Mouse (Mus musculus) ES-E14 (cell line): ENCODE data around the gene Akt2. TPM values are rescaled to one million over a fixed set of nuclear protein-coding genes. Genes with fewer than 3 reads are reported as not detected.

Experiments used
- DNase-seq: peaks from one replicate; pipeline ENCODE4 v3.0.0-alpha.2; 2013; ENCODE audit warnings: low read depth, low spot score
- H3K27ac ChIP-seq: 2 replicates; pipeline ENCODE4 v1.5.1; 2012; ENCODE audit warnings: low read depth, mild to moderate bottlenecking, low read length, moderate library complexity, mixed read lengths; ENCODE audit not compliant: poor library complexity, insufficient read depth, severe bottlenecking
- H3K36me3 ChIP-seq: 2 replicates; pipeline ENCODE4 v1.6.1; 2012; ENCODE audit warnings: mild to moderate bottlenecking, low read length, moderate library complexity, mixed read lengths; ENCODE audit not compliant: control insufficient read depth, poor library complexity, insufficient read depth, severe bottlenecking
- H3K4me1 ChIP-seq, 2 experiments: fragments of 150-350 bp in 1 of 2; sonication (generic) in 1 of 2; 2 replicates each; pipeline ENCODE4 v1.6.1; 2012; ENCODE audit warnings: low read length in 2 of 2, mild to moderate bottlenecking in 1 of 2, mixed read lengths in 1 of 2; ENCODE audit not compliant: control insufficient read depth in 2 of 2, insufficient read depth in 2 of 2, poor library complexity in 1 of 2
- H3K4me3 ChIP-seq, 2 experiments: fragments of 150-350 bp in 1 of 2; sonication (generic) in 1 of 2; 2 replicates each; pipeline ENCODE4 v1.5.1; 2012; ENCODE audit warnings: low read length in 2 of 2, low read depth in 1 of 2, mild to moderate bottlenecking in 1 of 2, mixed read lengths in 1 of 2; ENCODE audit not compliant: insufficient read depth in 1 of 2, poor library complexity in 1 of 2, severe bottlenecking in 1 of 2
- H3K9ac ChIP-seq: 2 replicates; pipeline ENCODE4 v1.6.1; 2012; ENCODE audit warnings: low read depth, mild to moderate bottlenecking, low read length, mixed read lengths; ENCODE audit not compliant: poor library complexity, insufficient read depth, severe bottlenecking
- H3K9me3 ChIP-seq: fragments of 150-350 bp; sonication (generic); 2 replicates; pipeline ENCODE4 v1.6.1; 2012; ENCODE audit warnings: low read depth, mild to moderate bottlenecking, low read length; ENCODE audit not compliant: control insufficient read depth, insufficient read depth
- CHD2 ChIP-seq: IDR thresholded peaks from 2 replicates; pipeline ENCODE4 v1.6.1; 2014; ENCODE audit warnings: mild to moderate bottlenecking, low read depth, low read length, inconsistent platforms
- HCFC1 ChIP-seq: IDR thresholded peaks from 2 replicates; pipeline ENCODE4 v1.6.1; 2012; ENCODE audit warnings: low read length, inconsistent platforms, borderline replicate concordance; ENCODE audit not compliant: insufficient read depth
- MAFK ChIP-seq: IDR thresholded peaks from 2 replicates; pipeline ENCODE4 v1.6.1; 2014; ENCODE audit warnings: mild to moderate bottlenecking, low read depth, low read length, inconsistent platforms; ENCODE audit not compliant: insufficient read depth
- ZC3H11A ChIP-seq: IDR thresholded peaks from 2 replicates; pipeline ENCODE4 v1.6.1; 2012; ENCODE audit warnings: low read depth, mild to moderate bottlenecking, inconsistent platforms, low read length, borderline replicate concordance
- ZNF384 ChIP-seq: IDR thresholded peaks from 2 replicates; pipeline ENCODE4 v1.6.1; 2012; ENCODE audit warnings: low read depth, low read length, inconsistent platforms
- in situ Hi-C, 2 experiments: fragments of 600-800 bp; cut with MboI; formaldehyde crosslinking; loops; one replicate each; pipeline ENCODE4 v1.15.1; 2025; ENCODE audit warnings: low sequenced_read_pairs in 2 of 2, inconsistent platforms in 1 of 2; ENCODE audit not compliant: unreplicated experiment in 2 of 2
- total RNA-seq: library from RNA; depleted of rRNA; stranded (reverse); fragments of 300-350 nt; gene quantifications from 2 replicates; pipeline ENCODE4 v1.2.3, GENCODE M21; 2012

The Akt2 gene
- total RNA-seq, 1 experiment = 44.8 TPM

DNA sequence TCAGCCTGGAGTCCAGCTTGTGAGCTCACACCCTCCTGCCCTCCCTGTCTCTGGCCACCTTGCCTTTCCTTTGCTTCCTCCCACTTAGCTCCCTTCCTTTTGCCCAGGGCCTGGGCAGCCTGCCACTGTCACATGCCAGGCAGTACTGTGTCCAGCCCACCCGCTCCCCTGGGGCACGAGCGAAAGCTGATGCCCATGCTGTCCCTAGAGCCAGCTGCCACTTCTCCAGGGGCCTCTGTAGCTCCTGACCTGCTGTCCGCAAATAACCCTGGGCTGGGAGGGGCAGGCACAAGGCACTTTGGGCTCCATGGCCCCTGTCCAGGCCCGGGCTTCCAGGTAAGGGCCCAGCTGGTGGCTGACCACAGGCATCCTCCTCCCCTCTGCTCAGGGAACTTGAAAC, 16.2 kb downstream of the Akt2 start:
- TF ChIP-seq ZNF384 (no peak), CHD2 (no peak), ZC3H11A (no peak), HCFC1 (no peak), MAFK (no peak)
- no peak overlapping the region for H3K9ac ChIP-seq

DNA sequence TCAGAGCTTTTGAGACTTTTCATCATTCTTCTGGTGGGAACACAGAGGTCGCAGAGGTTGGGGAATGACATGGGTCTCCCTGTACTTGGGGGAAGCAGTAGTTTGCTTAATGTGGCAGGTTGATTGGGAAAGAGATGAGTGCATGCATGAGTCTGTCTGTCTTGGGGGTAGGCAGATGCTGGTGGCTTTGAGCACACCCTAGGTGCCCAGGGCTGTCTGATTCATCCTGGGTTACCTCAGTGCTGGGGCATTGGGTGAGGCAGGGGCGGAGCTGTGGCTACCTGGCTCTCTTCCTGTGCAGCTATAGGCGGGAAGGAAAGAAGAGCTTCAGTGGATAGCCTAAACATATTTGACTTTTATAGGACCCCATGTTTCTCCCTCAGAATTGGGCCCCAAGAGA, 16.8 kb downstream of the Akt2 start:
- Histone ChIP-seq H3K4me3 (no peak overlapping the region), H3K4me1 (peaks cover 0 to 4% of the 10 kb centered on the region in 2 experiments; a peak in 2 of 4 replicates), H3K36me3 (peaks cover 8% of the 10 kb centered on the region; the same call in 1 of the 2 replicates), H3K9ac (no peak overlapping the region), H3K27ac (no peak overlapping the region), H3K9me3 (no peaks in the 10 kb centered on the region)
- in situ Hi-C loops = no loop called here
- no peak for DNase-seq
- TF ChIP-seq ZNF384 (no peak), HCFC1 (no peak), CHD2 (no peak), MAFK (no peak), ZC3H11A (no peak)

More for the DNA sequence above, 16.2 kb downstream of the Akt2 start:
- Histone ChIP-seq H3K36me3 (peaks cover 8% of the 10 kb centered on the region; the same call in 1 of the 2 replicates), H3K4me3 (no peak overlapping the region), H3K27ac (no peak overlapping the region), H3K9me3 (no peaks in the 10 kb centered on the region), H3K4me1 (peaks cover 0 to 4% of the 10 kb centered on the region in 2 experiments; a peak in 2 of 4 replicates)
- DNase-seq = no peak
- in situ Hi-C loops = no loop called here

DNA sequence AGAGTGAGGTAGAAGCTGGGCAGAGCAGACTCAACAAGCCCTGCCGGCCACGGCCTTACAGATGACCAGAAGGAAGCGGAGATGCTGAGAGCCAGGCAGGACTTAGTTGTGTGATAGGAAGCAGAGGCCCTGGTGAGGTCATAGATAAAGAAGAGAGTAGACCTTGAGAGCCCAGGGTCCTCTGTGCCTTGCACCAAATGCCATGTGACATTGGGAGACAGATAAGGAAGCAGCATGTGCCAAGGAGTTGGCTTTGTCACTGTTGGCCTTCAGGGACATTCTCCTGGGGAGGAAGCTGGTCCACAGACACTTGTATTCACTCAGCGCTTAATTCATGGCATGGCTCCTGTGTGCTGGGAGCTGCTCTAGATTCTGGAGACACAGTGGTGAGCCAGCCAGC, 17.9 kb downstream of the Akt2 start:
- H3K9ac ChIP-seq = no peak overlapping the region
- H3K4me1 ChIP-seq = peaks cover 0 to 4% of the 10 kb centered on the region in 2 experiments; a peak in 2 of 4 replicates
- TF ChIP-seq MAFK = no peak
- TF ChIP-seq HCFC1 = no peak
- TF ChIP-seq ZC3H11A = no peak
- TF ChIP-seq CHD2 = no peak
- no peak for TF ChIP-seq ZNF384
- no peak for DNase-seq
- H3K9me3 ChIP-seq = no peaks in the 10 kb centered on the region
- in situ Hi-C loops = no loop called here
- peaks cover 8% of the 10 kb centered on the region; the same call in 1 of the 2 replicates for H3K36me3 ChIP-seq
- H3K27ac ChIP-seq = no peak overlapping the region
- H3K4me3 ChIP-seq = no peak overlapping the region

DNA sequence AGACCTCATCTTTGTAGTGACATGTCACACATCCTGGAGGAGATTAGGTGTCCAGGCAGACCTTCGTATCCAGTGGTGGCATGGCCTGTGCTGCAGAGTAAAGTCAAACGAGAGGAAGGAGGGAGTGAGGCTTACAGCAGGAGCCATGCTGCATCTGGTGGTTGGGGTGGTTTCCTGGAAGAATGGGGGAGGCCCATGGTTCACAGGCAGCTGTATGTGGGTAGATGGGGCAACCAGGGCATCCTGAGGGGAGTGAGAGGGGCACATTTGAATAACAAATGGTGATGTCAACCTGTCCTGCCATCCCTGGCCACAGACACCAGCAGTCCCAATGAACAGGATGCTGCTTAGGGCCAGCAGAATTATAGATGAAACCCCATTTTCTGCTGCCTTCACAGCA, 18.3 kb downstream of the Akt2 start:
- Histone ChIP-seq H3K9ac (no peak overlapping the region), H3K9me3 (no peaks in the 10 kb centered on the region), H3K27ac (no peak overlapping the region), H3K36me3 (peaks cover 8% of the 10 kb centered on the region; the same call in 1 of the 2 replicates), H3K4me1 (peaks cover 0 to 4% of the 10 kb centered on the region in 2 experiments; a peak in 1 of 4 replicates), H3K4me3 (no peak overlapping the region)
- in situ Hi-C loops = no loop called here
- no peak for DNase-seq
- TF ChIP-seq CHD2 (no peak), ZC3H11A (no peak), ZNF384 (no peak), MAFK (no peak), HCFC1 (no peak)

DNA sequence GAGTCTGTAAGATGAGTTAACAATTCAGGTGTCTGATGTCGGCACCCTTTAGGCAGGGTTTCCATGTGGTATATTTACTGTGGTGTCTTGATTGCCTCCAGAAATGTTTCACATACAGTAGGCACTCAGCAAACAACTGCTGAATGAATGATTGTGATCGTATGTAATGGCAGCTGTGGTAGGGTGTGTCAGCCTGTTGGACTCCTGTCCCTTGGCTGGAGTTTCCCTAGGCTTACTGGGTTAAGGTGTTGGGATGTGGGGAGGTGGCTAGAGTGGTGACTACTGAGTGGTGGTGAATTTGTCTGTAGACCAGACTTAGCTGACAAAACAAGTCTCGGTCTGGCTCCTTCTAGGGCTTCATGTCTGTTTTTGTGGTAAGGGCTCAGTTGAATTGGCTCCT, 19.0 kb downstream of the Akt2 start:
- in situ Hi-C loops = no loop called here
- Histone ChIP-seq H3K4me1 (peaks cover 0 to 4% of the 10 kb centered on the region in 2 experiments; a peak in 1 of 4 replicates), H3K9ac (no peak overlapping the region), H3K4me3 (no peak overlapping the region), H3K9me3 (no peaks in the 10 kb centered on the region), H3K36me3 (peaks cover 8% of the 10 kb centered on the region; the same call in 1 of the 2 replicates), H3K27ac (no peak overlapping the region)
- no peak for DNase-seq
- TF ChIP-seq ZC3H11A = no peak
- TF ChIP-seq CHD2 = no peak
- TF ChIP-seq HCFC1 = no peak
- no peak for TF ChIP-seq ZNF384
- TF ChIP-seq MAFK = no peak
